ENCODE assay signal across 9 mouse cellular contexts in genomic region chr2:44705883-44706615, GRCm38 (mm10).
A peak's percentile ranks its signal among the peaks of the same experiment; 100 is the strongest.
DNase-seq lines count a peak whose midpoint lies in the region; ATAC-seq and TF ChIP-seq lines count a peak whose summit lies in the region.
"Had no signal": no experiment of that assay in that cellular context is flagged by ENCODE, and none has a peak within 500 bp of the region (broad histone marks: within the 10 kb centered on the region; RNA-seq: fewer than 3 reads in every experiment).

No protein-coding gene starts in this region.

- no peak for TF ChIP-seq CTCF in gastrocnemius, adult 2 months (IDR thresholded peaks at IDR 0.05)

- 0 out of 2 replicates have a peak overlapping the region, but pooled peaks have one; percentile 23 for H3K4me3 ChIP-seq in gastrocnemius, adult 2 months
- H3K4me3 ChIP-seq in stomach, embryonic 16.5 days (replicated peaks; ENCODE audit: low read length), result no peak overlapping the region
- H3K4me3 ChIP-seq: limb, embryonic 13.5 days had no signal

- H3K36me3 ChIP-seq in stomach, embryonic 16.5 days (ENCODE audit: control insufficient read depth, insufficient read depth, low read length), result no peaks in the 10 kb centered on the region
- H3K36me3 ChIP-seq: limb, embryonic 13.5 days had no signal

- 42% methylated on average over 4 of the region's 4 CpGs for WGBS in stomach, embryonic 16.5 days

- H3K4me2 ChIP-seq in stomach, embryonic 16.5 days (ENCODE audit: low read depth, low read length), result no peak overlapping the region
- H3K4me2 ChIP-seq: limb, embryonic 13.5 days had no signal

- no peaks in the 10 kb centered on the region for H3K9me3 ChIP-seq in stomach, embryonic 16.5 days (replicated peaks; ENCODE audit: control insufficient read depth, low read length)
- H3K9me3 ChIP-seq: limb, embryonic 13.5 days had no signal

- intact Hi-C loops in gastrocnemius, adult 2 months (cut with DNase I), result no loop called here

- H3K4me1 ChIP-seq in stomach, embryonic 16.5 days (ENCODE audit: control insufficient read depth, insufficient read depth, low read length), result no peaks in the 10 kb centered on the region
- H3K4me1 ChIP-seq: limb, embryonic 13.5 days had no signal

- H3K27me3 ChIP-seq in stomach, embryonic 16.5 days (ENCODE audit: control insufficient read depth, insufficient read depth, low read length), result no peaks in the 10 kb centered on the region
- H3K27me3 ChIP-seq: limb, embryonic 13.5 days had no signal

- no peak for DNase-seq in gastrocnemius, adult 2 months
- no peak for DNase-seq in gastrocnemius, postnatal 25 days
- peak; percentile 29 for DNase-seq in right cerebral cortex, adult 18-20 months
- DNase-seq in right cerebral cortex, postnatal 14 days, result no peak
- DNase-seq in kidney, postnatal 25 days, result peak; percentile 3 to 28
- no peak for DNase-seq in thymus, adult 18-20 months
- no peak for DNase-seq in ovary, postnatal 36 days (ENCODE audit: low spot score)

- 0 out of 2 replicates have a peak overlapping the region, but pooled peaks have one; percentile 9 for H3K27ac ChIP-seq in gastrocnemius, adult 2 months
- peak overlapping the region; percentile 66 for H3K27ac ChIP-seq in stomach, embryonic 16.5 days (ENCODE audit: low read length)
- H3K27ac ChIP-seq: limb, embryonic 13.5 days had no signal

- ATAC-seq in stomach, embryonic 16.5 days (ENCODE audit: insufficient read depth, low FRiP score), result peak; percentile 47; the same call in 1 of the 2 replicates

- no peak overlapping the region for H3K9ac ChIP-seq in stomach, embryonic 16.5 days (ENCODE audit: low read length)
- H3K9ac ChIP-seq: limb, embryonic 13.5 days had no signal

Comparison
In these comparisons a context has a peak if more than half of its experiments do, and no peak if none do; other contexts are left out.
1. DNase-seq: peak in right cerebral cortex, adult 18-20 months (single experiment) and kidney, postnatal 25 days (2 of 2); none in gastrocnemius, adult 2 months (single experiment), gastrocnemius, postnatal 25 days (single experiment), right cerebral cortex, postnatal 14 days (single experiment), thymus, adult 18-20 months (0 of 2) and ovary, postnatal 36 days (single experiment).